27 mouse cellular contexts compared by ENCODE assay signal in genomic region chr3:99447361-99447760, GRCm38 (mm10).
DNase-seq lines count a peak whose midpoint lies in the region; ATAC-seq and TF ChIP-seq lines count a peak whose summit lies in the region.
"Had no signal": no experiment of that assay in that cellular context is flagged by ENCODE, and none has a peak within 500 bp of the region (broad histone marks: within the 10 kb centered on the region; RNA-seq: fewer than 3 reads in every experiment).

No protein-coding gene starts in this region.

- ATAC-seq in forebrain, embryonic 12.5 days (ENCODE audit: low FRiP score), result 0 out of 2 replicates have a peak, but pooled peaks have one; percentile 39
- no peak for ATAC-seq in forebrain, embryonic 15.5 days (replicated peaks)
- no peak for ATAC-seq in kidney, postnatal 0 days (replicated peaks; ENCODE audit: low FRiP score, low read depth)
- peak; percentile 65 for ATAC-seq in embryonic facial prominence, embryonic 11.5 days (replicated peaks; ENCODE audit: insufficient number of reproducible peaks, low FRiP score, low TSS enrichment, low read depth)
- 0 out of 2 replicates have a peak, but pooled peaks have one; percentile 56 for ATAC-seq in limb, embryonic 12.5 days (ENCODE audit: insufficient number of reproducible peaks, insufficient read depth, low FRiP score, low TSS enrichment, low read depth)
- ATAC-seq: hindbrain, embryonic 16.5 days; intestine, embryonic 16.5 days; Patski had no signal

- no peak overlapping the region for H3K4me3 ChIP-seq in forebrain, embryonic 12.5 days (replicated peaks)
- no peak overlapping the region for H3K4me3 ChIP-seq in forebrain, embryonic 15.5 days
- H3K4me3 ChIP-seq in kidney, postnatal 0 days (replicated peaks; ENCODE audit: low read depth, low read length), result no peak overlapping the region
- H3K4me3 ChIP-seq in embryonic facial prominence, embryonic 11.5 days (ENCODE audit: low read depth, low read length), result no peak overlapping the region
- no peak overlapping the region for H3K4me3 ChIP-seq in limb, embryonic 12.5 days (replicated peaks)
- H3K4me3 ChIP-seq: erythroblast, embryonic 14.5 days; layer of hippocampus, adult 2 months; left cerebral cortex, adult 2 months; liver, embryonic 15.5 days had no signal

- H3K27ac ChIP-seq in forebrain, embryonic 12.5 days, result no peak overlapping the region
- no peak overlapping the region for H3K27ac ChIP-seq in forebrain, embryonic 15.5 days (replicated peaks)
- H3K27ac ChIP-seq in kidney, postnatal 0 days, result no peak overlapping the region
- no peak overlapping the region for H3K27ac ChIP-seq in embryonic facial prominence, embryonic 11.5 days (replicated peaks; ENCODE audit: low read depth, low read length)
- H3K27ac ChIP-seq in limb, embryonic 12.5 days, result no peak overlapping the region
- H3K27ac ChIP-seq: layer of hippocampus, adult 2 months; left cerebral cortex, adult 2 months; liver, embryonic 15.5 days had no signal

- H3K9me3 ChIP-seq in forebrain, embryonic 12.5 days, result no peaks in the 10 kb centered on the region
- H3K9me3 ChIP-seq in forebrain, embryonic 15.5 days, result no peaks in the 10 kb centered on the region
- H3K9me3 ChIP-seq in kidney, postnatal 0 days (replicated peaks; ENCODE audit: low read length), result no peaks in the 10 kb centered on the region
- H3K9me3 ChIP-seq in embryonic facial prominence, embryonic 11.5 days (replicated peaks; ENCODE audit: control insufficient read depth, low read length), result no peaks in the 10 kb centered on the region
- no peaks in the 10 kb centered on the region for H3K9me3 ChIP-seq in limb, embryonic 12.5 days
- H3K9me3 ChIP-seq: liver, embryonic 15.5 days had no signal

- H3K36me3 ChIP-seq in forebrain, embryonic 12.5 days (replicated peaks), result no peaks in the 10 kb centered on the region
- no peaks in the 10 kb centered on the region for H3K36me3 ChIP-seq in forebrain, embryonic 15.5 days
- H3K36me3 ChIP-seq in kidney, postnatal 0 days (ENCODE audit: insufficient read depth, low read length), result no peaks in the 10 kb centered on the region
- H3K36me3 ChIP-seq in embryonic facial prominence, embryonic 11.5 days (replicated peaks; ENCODE audit: control insufficient read depth, insufficient read depth, low read depth, low read length), result no peaks in the 10 kb centered on the region
- no peaks in the 10 kb centered on the region for H3K36me3 ChIP-seq in limb, embryonic 12.5 days
- H3K36me3 ChIP-seq: liver, embryonic 15.5 days had no signal

- H3K4me2 ChIP-seq in forebrain, embryonic 12.5 days, result no peak overlapping the region
- H3K4me2 ChIP-seq in forebrain, embryonic 15.5 days (replicated peaks), result no peak overlapping the region
- H3K4me2 ChIP-seq in kidney, postnatal 0 days (ENCODE audit: low read length), result no peak overlapping the region
- H3K4me2 ChIP-seq in embryonic facial prominence, embryonic 11.5 days (ENCODE audit: low read depth, low read length), result no peak overlapping the region
- no peak overlapping the region for H3K4me2 ChIP-seq in limb, embryonic 12.5 days
- H3K4me2 ChIP-seq: heart, embryonic 11.5 days; liver, embryonic 15.5 days; lung, embryonic 14.5 days had no signal

- TF ChIP-seq CTCF in kidney, postnatal 0 days (IDR thresholded peaks at IDR 0.05; ENCODE audit: low read depth), result no peak

- H3K9ac ChIP-seq in forebrain, embryonic 12.5 days, result no peak overlapping the region
- H3K9ac ChIP-seq in forebrain, embryonic 15.5 days (replicated peaks), result no peak overlapping the region
- no peak overlapping the region for H3K9ac ChIP-seq in kidney, postnatal 0 days (ENCODE audit: low read depth, low read length)
- H3K9ac ChIP-seq in embryonic facial prominence, embryonic 11.5 days (replicated peaks; ENCODE audit: low read length), result no peak overlapping the region
- no peak overlapping the region for H3K9ac ChIP-seq in limb, embryonic 12.5 days (replicated peaks)
- H3K9ac ChIP-seq: liver, embryonic 15.5 days; lung, embryonic 14.5 days had no signal

- H3K4me1 ChIP-seq in forebrain, embryonic 12.5 days, result no peaks in the 10 kb centered on the region
- H3K4me1 ChIP-seq in forebrain, embryonic 15.5 days, result no peaks in the 10 kb centered on the region
- H3K4me1 ChIP-seq in kidney, postnatal 0 days (replicated peaks; ENCODE audit: insufficient read depth, low read length), result no peaks in the 10 kb centered on the region
- no peaks in the 10 kb centered on the region for H3K4me1 ChIP-seq in embryonic facial prominence, embryonic 11.5 days (ENCODE audit: control insufficient read depth, insufficient read depth, low read length)
- H3K4me1 ChIP-seq in limb, embryonic 12.5 days (replicated peaks), result peaks cover 13% of the 10 kb centered on the region
- H3K4me1 ChIP-seq: liver, embryonic 15.5 days had no signal

- peak; percentile 2 for DNase-seq in kidney, postnatal 0 days (ENCODE audit: low spot score)
- DNase-seq in kidney, adult 18-20 months, result no peak
- DNase-seq in embryonic facial prominence, embryonic 11.5 days (ENCODE audit: low spot score), result peak; percentile 24
- DNase-seq in cerebellum, postnatal 14 days, result no peak
- no peak for DNase-seq in right cerebral cortex, postnatal 25 days
- DNase-seq: adrenal gland, postnatal 10 days; cerebellum, adult 11 months; cerebellum, adult 9-11 months; gastrocnemius, postnatal 10 days; heart, adult 18-20 months; heart, postnatal 4 days; kidney, postnatal 36 days; lung, embryonic 14.5 days; lung, postnatal 14 days; midbrain, embryonic 14.5 days; thymus, postnatal 4 days had no signal

- H3K27me3 ChIP-seq in forebrain, embryonic 12.5 days, result no peaks in the 10 kb centered on the region
- no peaks in the 10 kb centered on the region for H3K27me3 ChIP-seq in forebrain, embryonic 15.5 days
- no peaks in the 10 kb centered on the region for H3K27me3 ChIP-seq in kidney, postnatal 0 days (ENCODE audit: insufficient read depth, low read length)
- H3K27me3 ChIP-seq in embryonic facial prominence, embryonic 11.5 days (ENCODE audit: control insufficient read depth, insufficient read depth, low read length), result no peaks in the 10 kb centered on the region
- no peaks in the 10 kb centered on the region for H3K27me3 ChIP-seq in limb, embryonic 12.5 days
- H3K27me3 ChIP-seq: liver, embryonic 15.5 days; Patski had no signal

- 43% methylated on average over 2 of the region's 2 CpGs for WGBS in forebrain, embryonic 12.5 days
- 25% methylated on average over 2 of the region's 2 CpGs for WGBS in forebrain, embryonic 15.5 days
- WGBS in kidney, postnatal 0 days, result 15% methylated on average over 2 of the region's 2 CpGs
- WGBS in embryonic facial prominence, embryonic 11.5 days, result 18% methylated on average over 2 of the region's 2 CpGs
- 9% methylated on average over 2 of the region's 2 CpGs for WGBS in limb, embryonic 12.5 days

Comparison
In these comparisons a context has a peak if more than half of its experiments do, and no peak if none do; other contexts are left out.
1. ATAC-seq: peak in forebrain, embryonic 12.5 days (single experiment), embryonic facial prominence, embryonic 11.5 days (single experiment) and limb, embryonic 12.5 days (single experiment); none in forebrain, embryonic 15.5 days (single experiment) and kidney, postnatal 0 days (single experiment).
2. DNase-seq: peak in kidney, postnatal 0 days (single experiment) and embryonic facial prominence, embryonic 11.5 days (single experiment); none in kidney, adult 18-20 months (single experiment), cerebellum, postnatal 14 days (0 of 2) and right cerebral cortex, postnatal 25 days (single experiment).